Mouse (Mus musculus): ENCODE data around the gene Cel. TPM values are rescaled to one million over a fixed set of nuclear protein-coding genes. Genes with fewer than 3 reads are reported as not detected.

The Cel gene
- total RNA-seq, 2 experiments from 2014 or later, result not detected

Small RNAs within 50 kb of the gene (microRNA-seq; reads per million reads assigned to microRNA genes)
- 0 reads per million in 2 experiments for gene Gm22824

Other genes with a start within 250 kb of the Cel start
- gene Ppp1r26, start 116.6 kb downstream of the Cel start, total RNA-seq (2021), result 10 to 100 TPM; 23.8 to 24.6 TPM
- gene 1700007K13Rik, start 97.1 kb downstream of the Cel start, total RNA-seq (2021), result 1 to 10 TPM; 4.9 to 6.2 TPM
- 10 to 100 TPM; 39.1 to 42.8 TPM for gene Mrps2, start 95.3 kb downstream of the Cel start, total RNA-seq (2021)
- 1 to 10 TPM; 1.6 to 2.5 TPM for gene Gbgt1, start 66.5 kb downstream of the Cel start, total RNA-seq (2021)
- gene Gm10134, start 57.3 kb downstream of the Cel start, total RNA-seq (2021), result 1 to 10 TPM; 1.1 to 1.5 TPM
- gene Ralgds, start 50.3 kb downstream of the Cel start, total RNA-seq (2021), result 100 to 1,000 TPM; 119 TPM
- 10 to 100 TPM; 15.8 to 17.6 TPM for gene Gtf3c5, start 20.3 kb upstream of the Cel start, total RNA-seq (2021)
- gene Gfi1b, start 58.6 kb upstream of the Cel start, total RNA-seq (2021), result not detected
- 10 to 100 TPM; 43.4 to 45.1 TPM for gene Tsc1, start 77.8 kb upstream of the Cel start, total RNA-seq (2021)
- not detected for gene Spaca9, start 136.3 kb upstream of the Cel start, total RNA-seq (2021)
- gene Ak8, start 136.8 kb upstream of the Cel start, total RNA-seq (2021), result 1 to 10 TPM; 1.7 to 2.1 TPM

All from left cerebral cortex, postnatal 14 days (tissue).